Mouse (Mus musculus) midbrain, embryonic 10.5 days (tissue): ENCODE data around the gene Synrg. TPM values are rescaled to one million over a fixed set of nuclear protein-coding genes. Genes with fewer than 3 reads are reported as not detected.

Source experiments
- DNase-seq: peaks from one replicate; pipeline ENCODE4 v3.0.0-alpha.2; 2017; ENCODE audit warnings: low spot score
- H3K27ac ChIP-seq: fragments of 300-500 bp; sonication (generic); replicated peaks from 2 replicates; pipeline ENCODE4 v1.5.1; 2016; ENCODE audit warnings: mild to moderate bottlenecking
- H3K27me3 ChIP-seq: fragments of 300-500 bp; sonication (generic); 2 replicates; pipeline ENCODE4 v1.6.1; 2016; ENCODE audit warnings: low read depth, mild to moderate bottlenecking; ENCODE audit not compliant: poor library complexity, severe bottlenecking
- H3K36me3 ChIP-seq: fragments of 300-500 bp; sonication (generic); 2 replicates; pipeline ENCODE4 v1.6.1; 2016; ENCODE audit warnings: mild to moderate bottlenecking, moderate library complexity
- H3K4me1 ChIP-seq: fragments of 300-500 bp; sonication (generic); 2 replicates; pipeline ENCODE4 v1.6.1; 2016
- H3K4me3 ChIP-seq: fragments of 300-500 bp; sonication (generic); 2 replicates; pipeline ENCODE4 v1.5.1; 2016; ENCODE audit warnings: mild to moderate bottlenecking, moderate library complexity
- H3K9me3 ChIP-seq: fragments of 300-500 bp; sonication (generic); replicated peaks from 2 replicates; pipeline ENCODE4 v1.6.1; 2016; ENCODE audit warnings: mild to moderate bottlenecking
- WGBS: fragments of 180-500 bp; shearing (Covaris S2); methylation state at CpG from one replicate; pipeline ENCODE4 v1.1.7; 2016; 5-methylcytosine and 5-hydroxymethylcytosine counted together
- polyA plus RNA-seq: library from polyadenylated mRNA; unstranded; fragments of >200 nt; fragmentation: Nextera tagmentation; extraction: Ambion mirVana; gene quantifications from 2 replicates; pipeline ENCODE4 v1.2.1, GENCODE M21; 2016

Synrg gene
- polyA plus RNA-seq, 1 experiment from 2014 or later: 11.0 TPM

GRCm38 (mm10) chr11:83967436-83968204, 3.4 kb downstream of the Synrg start:
- no peak for DNase-seq
- WGBS: 67% methylated on average over 8 of the region's 8 CpGs
- peaks cover 32% of the 10 kb centered on the region for H3K4me1 ChIP-seq

GRCm38 (mm10) chr11:83968205-83968575, 4.0 kb downstream of the Synrg start:
- Histone ChIP-seq H3K27ac (no peak overlapping the region), H3K36me3 (peaks cover 25% of the 10 kb centered on the region), H3K4me1 (peaks cover 32% of the 10 kb centered on the region), H3K9me3 (no peaks in the 10 kb centered on the region), H3K27me3 (no peaks in the 10 kb centered on the region), H3K4me3 (no peak overlapping the region)
- DNase-seq: no peak
- WGBS: 81% methylated on average over 6 of the region's 6 CpGs

More at GRCm38 (mm10) chr11:83967436-83968204, 3.4 kb downstream of the Synrg start:
- Histone ChIP-seq H3K4me3 (no peak overlapping the region), H3K27me3 (no peaks in the 10 kb centered on the region), H3K27ac (no peak overlapping the region), H3K9me3 (no peaks in the 10 kb centered on the region), H3K36me3 (peaks cover 25% of the 10 kb centered on the region)

DNA sequence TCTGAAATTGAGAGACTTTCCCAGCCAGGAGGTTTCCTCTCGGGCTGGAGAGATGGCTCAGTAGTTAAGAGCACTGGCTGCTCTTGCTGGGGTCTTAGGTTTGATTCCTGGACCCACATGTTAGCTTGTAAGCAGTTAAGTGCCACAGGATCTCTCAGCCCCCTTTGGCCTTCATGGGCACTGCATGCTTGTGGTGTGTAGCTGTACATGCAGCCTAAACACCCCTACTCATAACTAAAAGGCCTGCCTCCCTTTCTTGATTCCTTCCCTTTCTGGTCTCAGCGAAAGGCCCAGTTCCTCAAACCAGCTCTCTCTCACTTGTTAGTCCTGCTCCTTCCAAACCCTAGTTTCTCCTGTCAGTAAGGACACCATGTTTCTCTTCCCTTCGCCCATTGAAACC, 4.8 kb downstream of the Synrg start:
- H3K27ac ChIP-seq: no peak overlapping the region
- no peak overlapping the region for H3K4me3 ChIP-seq
- WGBS: 87% methylated on average over 3 of the region's 3 CpGs
- H3K9me3 ChIP-seq: no peaks in the 10 kb centered on the region
- peaks cover 31% of the 10 kb centered on the region for H3K4me1 ChIP-seq
- DNase-seq: no peak
- H3K36me3 ChIP-seq: peaks cover 29% of the 10 kb centered on the region
- no peaks in the 10 kb centered on the region for H3K27me3 ChIP-seq

- H3K9me3 ChIP-seq: no peaks in the 10 kb centered on the region
- peaks cover 12% of the 10 kb centered on the region; the same call in 1 of the 2 replicates for H3K4me1 ChIP-seq
- H3K27me3 ChIP-seq: no peaks in the 10 kb centered on the region
- H3K36me3 ChIP-seq: peaks cover 77% of the 10 kb centered on the region
- H3K27ac ChIP-seq: no peak overlapping the region
- H3K4me3 ChIP-seq: no peak overlapping the region
- WGBS: 60% methylated on average over 7 of the region's 7 CpGs
- DNase-seq: no peak
These were observed 10.5 kb downstream of the Synrg start for GRCm38 (mm10) chr11:83974561-83975346.

DNA sequence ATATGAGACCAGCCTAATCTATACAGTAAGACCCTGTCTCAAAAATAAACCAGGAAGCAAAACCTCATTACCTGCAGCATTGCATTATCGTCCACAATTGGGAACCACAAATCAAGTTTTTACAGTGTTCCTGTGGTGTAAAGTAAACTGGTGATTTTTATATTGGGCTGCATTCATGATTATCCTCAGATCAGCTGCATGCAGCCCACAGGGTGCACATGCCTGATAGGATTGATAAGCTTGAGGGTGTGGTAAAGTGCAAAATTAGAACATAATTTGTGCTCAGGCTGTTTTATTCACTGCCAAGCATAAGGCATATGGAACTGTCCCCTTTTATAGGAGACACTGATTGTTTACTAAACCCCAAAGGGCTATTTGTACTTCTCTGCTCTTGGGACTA, 11.3 kb downstream of the Synrg start:
- Histone ChIP-seq H3K4me1 (peaks cover 12% of the 10 kb centered on the region; the same call in 1 of the 2 replicates), H3K27ac (no peak overlapping the region), H3K27me3 (no peaks in the 10 kb centered on the region), H3K36me3 (peaks cover 84% of the 10 kb centered on the region), H3K4me3 (no peak overlapping the region), H3K9me3 (no peaks in the 10 kb centered on the region)
- WGBS: 90% methylated on average over 1 of the region's 1 CpGs
- DNase-seq: no peak

- H3K27me3 ChIP-seq: no peaks in the 10 kb centered on the region
- H3K9me3 ChIP-seq: no peaks in the 10 kb centered on the region
- no peak for DNase-seq
- peaks cover 12% of the 10 kb centered on the region; the same call in 1 of the 2 replicates for H3K4me1 ChIP-seq
- peaks cover 87% of the 10 kb centered on the region for H3K36me3 ChIP-seq
- H3K27ac ChIP-seq: no peak overlapping the region
- H3K4me3 ChIP-seq: no peak overlapping the region
- WGBS: 93% methylated on average over 13 of the region's 13 CpGs
These were observed 12.2 kb downstream of the Synrg start for GRCm38 (mm10) chr11:83976236-83976977.

DNA sequence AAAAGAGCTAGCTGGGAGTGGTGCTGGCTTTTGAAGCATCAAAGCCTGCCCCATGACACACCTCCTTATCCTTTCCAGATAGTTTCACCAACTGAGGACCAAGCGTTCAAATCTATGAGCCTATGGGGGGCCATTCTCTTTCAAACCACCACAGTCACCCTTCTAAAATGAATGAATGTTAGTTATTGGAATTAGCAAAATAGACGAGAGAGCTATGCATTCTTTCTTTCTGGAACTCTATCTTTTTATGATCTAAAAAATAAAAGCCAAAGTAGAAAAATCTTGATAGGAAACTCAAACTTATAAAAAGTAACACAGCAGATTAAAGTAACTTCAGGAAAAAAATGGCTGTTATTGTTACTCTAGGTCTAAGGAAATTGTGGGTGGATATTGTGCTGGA, 13.6 kb downstream of the Synrg start:
- Histone ChIP-seq H3K27me3 (no peaks in the 10 kb centered on the region), H3K36me3 (peaks cover 86% of the 10 kb centered on the region), H3K9me3 (no peaks in the 10 kb centered on the region), H3K4me3 (no peak overlapping the region), H3K4me1 (peaks cover 12% of the 10 kb centered on the region; the same call in 1 of the 2 replicates), H3K27ac (no peak overlapping the region)
- DNase-seq: no peak
- WGBS: 87% methylated on average over 2 of the region's 2 CpGs

GRCm38 (mm10) chr11:83979992-83980391, 15.8 kb downstream of the Synrg start:
- Histone ChIP-seq H3K4me3 (no peak overlapping the region), H3K27ac (no peak overlapping the region), H3K4me1 (0 out of 2 replicates have a peak, but pooled peaks cover under 1% of the 10 kb centered on the region), H3K9me3 (no peaks in the 10 kb centered on the region), H3K27me3 (no peaks in the 10 kb centered on the region), H3K36me3 (peaks cover 90% of the 10 kb centered on the region)
- DNase-seq: no peak
- WGBS: 92% methylated on average over 6 of the region's 6 CpGs

GRCm38 (mm10) chr11:83981338-83981737, 17.1 kb downstream of the Synrg start:
- Histone ChIP-seq H3K4me3 (no peak overlapping the region), H3K4me1 (no peaks in the 10 kb centered on the region), H3K27me3 (no peaks in the 10 kb centered on the region), H3K9me3 (no peaks in the 10 kb centered on the region), H3K27ac (no peak overlapping the region), H3K36me3 (peaks cover 96% of the 10 kb centered on the region)
- WGBS: 88% methylated on average over 10 of the region's 10 CpGs
- DNase-seq: no peak

DNA sequence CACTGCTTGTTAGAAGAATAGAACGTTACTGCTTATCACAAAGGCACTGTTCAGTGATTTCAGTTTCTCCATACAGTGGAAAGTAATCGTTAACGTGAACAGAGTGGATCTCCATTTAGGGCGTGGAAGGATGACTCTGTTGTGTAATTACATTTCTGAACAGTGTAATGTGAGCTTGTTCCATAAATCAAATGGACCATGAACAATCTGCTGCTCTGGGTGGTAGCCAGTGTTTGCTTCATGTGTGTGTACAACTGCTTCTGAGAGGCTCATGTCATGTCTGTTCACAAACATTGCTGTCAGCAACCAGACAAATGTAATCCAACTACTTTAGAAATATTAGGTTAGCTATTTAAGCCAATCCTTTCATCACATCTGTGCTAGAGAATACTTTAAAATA, 27.5 kb downstream of the Synrg start:
- H3K36me3 ChIP-seq: peaks cover 99% of the 10 kb centered on the region
- 86% methylated on average over 4 of the region's 4 CpGs for WGBS

DNA sequence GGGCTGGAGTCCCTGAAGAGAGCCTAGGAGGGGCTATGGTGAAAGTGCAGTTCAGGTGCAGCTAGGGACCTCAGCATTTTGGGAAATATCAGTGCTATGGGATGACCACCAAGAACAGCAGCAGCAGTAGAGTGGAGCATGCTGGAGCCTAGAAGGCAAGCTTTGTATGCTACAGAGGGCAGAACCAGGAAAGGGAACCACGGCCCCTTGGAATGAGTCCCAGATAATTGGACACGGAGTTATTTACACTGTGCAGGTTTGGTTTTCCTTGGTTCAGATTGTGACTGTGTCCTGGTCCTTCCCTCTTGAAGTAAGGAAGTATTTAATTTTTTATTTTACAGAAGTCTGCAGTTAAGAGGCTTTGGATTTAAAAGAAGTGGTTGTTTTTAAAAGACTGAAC, 29.2 kb downstream of the Synrg start:
- Histone ChIP-seq H3K36me3 (peaks cover 100% of the 10 kb centered on the region), H3K27me3 (no peaks in the 10 kb centered on the region), H3K27ac (no peak overlapping the region), H3K4me3 (no peak overlapping the region), H3K9me3 (no peaks in the 10 kb centered on the region), H3K4me1 (no peaks in the 10 kb centered on the region)
- WGBS: 89% methylated on average over 2 of the region's 2 CpGs
- no peak for DNase-seq

More for the DNA sequence above, 27.5 kb downstream of the Synrg start:
- Histone ChIP-seq H3K27me3 (no peaks in the 10 kb centered on the region), H3K4me1 (no peaks in the 10 kb centered on the region), H3K4me3 (no peak overlapping the region), H3K9me3 (no peaks in the 10 kb centered on the region), H3K27ac (no peak overlapping the region)
- no peak for DNase-seq

DNA sequence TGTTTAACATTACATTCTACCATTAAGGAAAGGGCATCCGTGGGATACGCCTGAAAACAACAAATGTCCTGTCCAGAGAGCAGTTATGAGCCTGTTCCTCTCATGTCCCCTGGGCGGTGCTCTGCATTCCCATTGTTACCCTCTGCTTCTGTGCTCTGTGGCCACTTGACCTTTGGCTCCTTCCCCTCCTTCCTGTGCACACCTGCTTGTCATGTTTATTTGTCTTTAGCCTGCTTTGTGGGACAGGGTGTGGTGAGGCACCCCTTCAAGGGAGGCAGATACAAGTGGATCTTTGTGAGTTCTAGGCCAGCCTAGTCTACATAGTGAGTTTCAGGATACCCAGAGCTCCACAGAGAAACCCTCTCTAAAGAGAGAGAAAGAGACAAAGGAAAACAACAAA, 30.3 kb downstream of the Synrg start:
- Histone ChIP-seq H3K4me1 (no peaks in the 10 kb centered on the region), H3K36me3 (peaks cover 100% of the 10 kb centered on the region), H3K4me3 (no peak overlapping the region), H3K27ac (no peak overlapping the region), H3K27me3 (no peaks in the 10 kb centered on the region), H3K9me3 (no peaks in the 10 kb centered on the region)
- DNase-seq: no peak
- WGBS: 85% methylated on average over 3 of the region's 3 CpGs
